Mouse (Mus musculus): Measurements from ENCODE around the gene Slc6a16.
A peak's percentile ranks its signal among the peaks of the same experiment; 100 is the strongest.

Slc6a16 gene

GRCm38 (mm10) chr7:45216442-45217183 lies 24.3 kb upstream of the Slc6a16 start:
- DNase-seq, result no peak

GRCm38 (mm10) chr7:45221680-45222079 lies 19.2 kb upstream of the Slc6a16 start:
- no peak for DNase-seq

GRCm38 (mm10) chr7:45224826-45225225 lies 16.1 kb upstream of the Slc6a16 start:
- no peak for DNase-seq

- DNase-seq, result no peak
These were observed 14.5 kb upstream of the Slc6a16 start for GRCm38 (mm10) chr7:45226421-45226820.

- no peak for DNase-seq
These were observed 12.3 kb upstream of the Slc6a16 start for GRCm38 (mm10) chr7:45228548-45228947.

GRCm38 (mm10) chr7:45229046-45229445 lies 11.8 kb upstream of the Slc6a16 start:
- DNase-seq, result no peak

- no peak for DNase-seq
These were observed 11.3 kb upstream of the Slc6a16 start for GRCm38 (mm10) chr7:45229459-45230203.

GRCm38 (mm10) chr7:45231192-45231591 lies 9.7 kb upstream of the Slc6a16 start:
- DNase-seq, result no peak

GRCm38 (mm10) chr7:45231941-45232340 lies 8.9 kb upstream of the Slc6a16 start:
- no peak for DNase-seq

- DNase-seq, result no peak
These were observed 8.0 kb upstream of the Slc6a16 start for GRCm38 (mm10) chr7:45232716-45233465.

GRCm38 (mm10) chr7:45233580-45234332 lies 7.1 kb upstream of the Slc6a16 start:
- DNase-seq, result no peak

GRCm38 (mm10) chr7:45234333-45234841 lies 6.5 kb upstream of the Slc6a16 start:
- no peak for DNase-seq

- peak; percentile 32 for DNase-seq
These were observed 5.8 kb upstream of the Slc6a16 start for GRCm38 (mm10) chr7:45234922-45235571.

- DNase-seq, result no peak
These were observed 5.2 kb upstream of the Slc6a16 start for GRCm38 (mm10) chr7:45235656-45236180.

GRCm38 (mm10) chr7:45237747-45238699 lies 2.9 kb upstream of the Slc6a16 start:
- no peak for DNase-seq

GRCm38 (mm10) chr7:45238723-45239496 lies 2.0 kb upstream of the Slc6a16 start, which contains the start of gene Cd37:
TSS of gene Cd37 (minus strand) at chr7:45239115.
- peak; percentile 16 for DNase-seq

- DNase-seq, result no peak
These were observed 776 bp upstream of the Slc6a16 start for GRCm38 (mm10) chr7:45240109-45240508.

- no peak for DNase-seq
These were observed 484 bp downstream of the Slc6a16 start for GRCm38 (mm10) chr7:45241389-45241749.

GRCm38 (mm10) chr7:45247666-45248065 lies 6.8 kb downstream of the Slc6a16 start:
- no peak for DNase-seq

GRCm38 (mm10) chr7:45253806-45254205 lies 12.9 kb downstream of the Slc6a16 start:
- no peak for DNase-seq
